Mouse (Mus musculus) heart, adult 9 months (tissue): Measurements from ENCODE around the gene Sgcg.
A peak's percentile ranks its signal among the peaks of the same experiment; 100 is the strongest.

Experiments
- DNase-seq, 2 experiments: peaks; one replicate each; pipeline ENCODE4 v3.0.0; 2022; ENCODE audit warnings: low spot score in 2 of 2

The Sgcg gene

GRCm38 (mm10) chr14:61235846-61236474 is 22.3 kb downstream of the Sgcg start:
- no peak for DNase-seq

GRCm38 (mm10) chr14:61232016-61232568 is 26.2 kb downstream of the Sgcg start:
- DNase-seq, result no peak

GRCm38 (mm10) chr14:61230179-61230578 is 28.1 kb downstream of the Sgcg start:
- no peak for DNase-seq

DNA sequence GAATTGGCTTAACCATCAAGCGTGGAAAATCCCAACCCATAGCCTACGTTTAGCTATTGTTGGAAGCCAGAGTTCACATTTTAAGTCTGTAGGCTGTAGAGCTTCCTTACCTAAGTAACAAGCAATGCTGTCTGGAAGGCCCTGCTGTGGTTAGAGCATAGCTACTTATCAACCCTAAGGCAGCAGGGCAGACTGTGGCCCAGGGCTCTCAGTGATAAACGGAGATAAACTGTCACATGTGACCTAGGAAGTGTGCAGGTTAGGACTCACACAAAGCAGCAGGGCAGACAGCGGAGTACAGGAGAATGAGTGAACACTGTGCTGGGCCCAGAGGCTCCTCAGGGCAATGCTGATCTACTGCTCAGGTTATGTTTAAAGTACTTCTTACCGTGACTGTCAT is 28.5 kb downstream of the Sgcg start:
- no peak for DNase-seq

DNA sequence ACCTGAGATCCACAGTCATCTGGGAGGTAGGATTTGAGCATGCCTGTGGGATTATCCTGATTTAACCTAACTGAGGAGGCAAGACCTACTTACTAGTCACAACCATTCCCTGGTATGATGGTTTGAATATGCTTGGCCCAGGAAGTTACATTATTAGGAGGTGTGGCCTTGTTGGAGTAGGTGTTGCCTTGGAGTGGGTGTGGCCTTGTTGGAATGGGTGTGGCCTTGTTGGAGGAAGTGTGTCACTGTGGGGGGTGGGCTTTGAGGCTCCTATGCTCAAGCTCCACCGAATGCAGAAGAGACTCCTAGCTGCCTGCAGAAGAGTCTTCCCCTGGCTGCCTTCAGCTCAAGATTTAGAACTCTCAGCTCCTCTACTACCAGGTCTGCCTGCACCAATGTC is 32.1 kb downstream of the Sgcg start:
- DNase-seq, result no peak

- no peak for DNase-seq
Observed at GRCm38 (mm10) chr14:61224387-61225077, 33.8 kb downstream of the Sgcg start.

DNA sequence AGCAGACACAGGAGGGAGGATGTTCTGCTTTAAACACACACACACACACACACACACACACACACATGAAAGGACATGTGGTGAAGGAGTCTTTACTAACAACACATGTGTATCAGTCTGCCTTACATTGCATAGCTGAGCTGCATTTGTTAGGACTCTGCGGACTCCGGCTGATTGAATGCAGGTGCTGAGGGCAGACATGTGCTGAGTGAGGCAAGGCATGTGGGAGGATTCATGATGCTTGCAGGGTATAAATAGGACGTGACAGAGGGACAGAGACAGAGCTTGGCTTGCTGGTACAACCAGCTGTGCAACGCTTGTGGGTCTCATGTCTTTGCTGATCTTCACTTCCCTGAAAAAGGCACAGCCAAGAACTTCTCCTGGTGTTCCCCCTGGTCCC is 34.5 kb downstream of the Sgcg start:
- no peak for DNase-seq

GRCm38 (mm10) chr14:61222506-61222905 is 35.8 kb downstream of the Sgcg start:
- DNase-seq, result no peak

DNA sequence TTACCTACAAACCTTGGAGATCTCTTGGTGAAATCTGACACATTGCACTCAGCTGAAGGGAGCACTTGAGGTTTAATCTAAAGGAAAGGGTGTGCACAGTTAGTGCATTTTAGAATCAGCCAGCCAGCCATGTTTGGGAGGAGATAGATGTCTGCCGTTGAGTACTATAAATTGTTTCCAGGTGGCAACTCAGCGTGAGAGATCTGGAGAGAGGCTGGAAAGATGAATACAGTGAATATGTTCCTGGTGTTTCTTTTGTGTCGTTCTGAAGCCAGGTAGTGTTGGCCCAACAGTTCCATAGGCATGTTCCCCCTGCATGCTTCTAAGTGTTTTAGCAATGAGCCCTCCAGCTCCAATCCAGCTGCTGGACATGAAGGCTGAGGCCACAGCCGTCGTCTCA is 37.1 kb downstream of the Sgcg start:
- DNase-seq, result no peak

DNA sequence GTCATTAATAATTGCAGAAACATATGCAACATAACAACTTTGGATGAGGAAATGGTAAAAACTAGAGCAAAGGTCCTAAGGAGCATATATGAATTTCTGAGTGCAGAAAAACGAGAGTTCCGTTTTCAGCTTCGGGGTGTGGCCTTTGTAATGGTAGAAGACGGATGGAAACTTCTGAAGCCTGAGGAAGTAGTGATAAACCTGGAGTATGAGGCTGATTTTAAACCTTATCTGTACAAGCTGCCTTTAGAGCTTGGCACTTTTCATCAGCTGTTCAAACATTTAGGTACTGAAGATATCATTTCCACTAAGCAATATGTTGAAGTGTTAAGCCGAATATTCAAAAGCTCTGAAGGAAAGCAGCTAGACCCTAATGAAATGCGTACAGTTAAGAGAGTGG is 46.5 kb downstream of the Sgcg start:
- no peak for DNase-seq

DNA sequence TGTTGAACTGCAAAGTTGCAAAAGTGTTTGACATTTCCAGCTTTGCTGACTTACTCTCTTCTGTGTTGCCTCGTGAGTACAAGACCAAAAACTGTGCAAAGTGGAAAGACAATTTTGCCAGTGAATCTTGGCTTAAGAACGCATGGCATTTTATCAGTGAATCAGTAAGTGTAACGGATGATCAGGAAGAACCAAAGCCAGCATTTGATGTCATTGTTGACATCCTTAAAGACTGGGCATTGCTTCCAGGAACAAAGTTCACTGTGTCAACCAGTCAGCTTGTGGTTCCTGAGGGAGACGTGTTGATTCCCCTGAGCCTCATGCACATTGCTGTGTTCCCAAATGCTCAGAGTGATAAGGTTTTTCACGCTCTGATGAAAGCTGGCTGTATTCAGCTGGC is 48.2 kb downstream of the Sgcg start:
- DNase-seq, result no peak

DNA sequence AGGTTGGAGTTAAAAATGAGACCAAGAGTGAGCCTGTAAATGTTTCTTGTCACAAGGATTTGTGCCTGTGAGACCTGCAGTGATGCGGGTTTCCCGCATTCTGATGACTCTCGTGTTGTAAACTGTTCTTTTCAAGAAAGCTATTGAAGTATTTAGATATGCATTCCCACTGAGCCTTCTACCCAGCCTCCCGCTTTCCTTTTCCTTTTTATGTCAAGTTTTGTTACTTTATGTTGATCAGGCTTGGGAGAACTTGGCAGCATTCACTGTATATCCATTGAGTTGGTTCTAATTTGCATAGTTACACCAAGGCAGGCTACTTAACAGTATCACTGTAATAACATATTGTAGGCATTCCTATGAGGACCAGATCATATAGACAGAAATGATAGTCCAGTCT is 63.9 kb downstream of the Sgcg start:
- no peak for DNase-seq

DNA sequence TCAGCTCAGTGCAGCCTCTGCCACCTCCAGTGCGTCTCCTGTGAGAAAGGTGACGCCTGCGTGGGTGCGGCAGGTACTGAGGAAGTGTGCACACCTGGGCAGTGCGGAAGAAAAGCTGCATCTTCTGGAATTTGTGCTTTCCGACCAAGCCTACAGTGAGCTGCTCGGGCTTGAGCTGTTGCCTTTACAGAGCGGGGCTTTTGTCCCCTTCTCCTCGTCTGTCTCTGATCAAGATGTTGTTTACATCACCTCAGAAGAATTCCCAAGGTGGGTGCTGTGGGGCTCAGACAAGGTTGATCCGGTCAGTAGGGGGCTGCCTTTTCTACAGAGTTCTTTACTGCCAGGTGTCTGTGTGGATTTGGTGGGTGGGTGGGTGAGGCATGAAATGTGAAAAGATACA is 66.0 kb downstream of the Sgcg start:
- DNase-seq, result no peak

GRCm38 (mm10) chr14:61191904-61192303 is 66.4 kb downstream of the Sgcg start:
- DNase-seq, result no peak

GRCm38 (mm10) chr14:61173229-61173628 is 85.1 kb downstream of the Sgcg start:
- DNase-seq, result no peak

DNA sequence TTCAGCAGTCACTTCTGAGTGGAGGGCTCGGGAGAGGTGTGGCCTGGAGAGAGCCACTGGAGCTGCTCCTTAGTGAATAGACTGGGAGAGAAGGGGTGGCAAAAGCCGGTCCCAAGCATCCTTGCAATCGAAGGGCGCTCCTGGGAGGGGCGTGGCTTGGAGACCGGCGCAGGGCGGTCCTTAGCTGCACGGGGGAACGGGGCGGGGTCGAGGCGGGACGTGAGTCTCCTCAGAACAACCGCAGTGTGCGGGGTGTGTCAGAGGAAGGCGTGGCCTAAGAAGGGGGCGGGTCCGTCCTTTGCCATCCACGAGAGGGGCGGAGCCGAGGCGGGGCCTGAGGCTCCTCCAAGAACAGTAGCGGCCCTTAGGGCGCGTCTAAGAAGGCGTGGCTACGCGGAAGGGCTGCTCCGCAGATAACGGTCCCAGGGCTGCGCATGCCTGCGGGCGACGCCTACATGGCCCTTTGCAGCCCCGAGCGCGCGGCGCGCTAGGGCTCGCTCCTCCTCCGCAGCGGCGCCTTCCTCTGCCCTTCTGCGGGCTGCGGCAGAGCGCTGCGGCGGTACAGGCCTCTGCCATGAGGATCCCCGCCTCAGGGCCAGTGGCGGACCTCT is 85.6 kb downstream of the Sgcg start:
- peak; percentile 99 to 100 for DNase-seq

DNA sequence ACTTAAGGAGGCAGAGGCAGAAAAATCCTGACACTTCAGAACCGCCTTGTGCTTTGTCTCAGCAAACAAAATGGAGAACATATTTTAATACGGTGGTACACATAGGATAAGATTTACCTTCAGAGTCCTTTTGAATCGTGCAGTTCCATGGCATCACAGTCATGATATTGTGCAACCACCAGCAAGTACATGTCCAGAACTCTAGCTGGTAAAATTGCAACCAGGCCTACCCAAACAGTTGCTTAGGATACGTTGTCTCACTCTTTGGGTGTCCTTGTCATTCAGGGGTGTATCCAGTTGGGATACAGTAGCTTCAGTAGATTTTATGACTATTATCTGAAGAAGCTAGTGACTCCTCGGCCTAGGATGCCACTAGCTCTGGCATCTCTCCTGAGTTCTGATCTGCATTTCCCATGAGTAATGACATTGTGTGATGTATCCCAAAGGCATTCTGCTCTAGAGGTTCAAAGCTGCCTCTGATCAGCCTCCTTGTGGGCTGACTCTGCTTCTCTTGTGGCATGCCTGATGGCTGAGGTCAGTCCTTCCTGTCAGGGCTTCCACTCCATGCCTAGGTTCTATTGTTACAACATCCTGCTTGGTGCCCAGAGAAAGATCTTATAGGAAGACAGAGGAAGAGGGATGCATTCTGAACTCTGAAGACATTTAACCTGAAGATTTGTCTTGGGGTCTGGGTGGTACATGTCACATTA is 86.9 kb downstream of the Sgcg start:
- no peak for DNase-seq
